Mouse (Mus musculus): ENCODE results near the gene Lbhd2. TPM values are rescaled to one million over a fixed set of nuclear protein-coding genes. Genes with fewer than 3 reads are reported as not detected.

Lbhd2 gene
- total RNA-seq, 1 experiment from 2014 or later, result not detected

GRCm38 (mm10) chr12:111443921-111444831, 37.6 kb downstream of the Lbhd2 start:
- ATAC-seq (ENCODE audit: extremely low read depth, insufficient number of reproducible peaks, low FRiP score, poor library complexity, severe bottlenecking), result no peak

GRCm38 (mm10) chr12:111445161-111445889, 38.7 kb downstream of the Lbhd2 start:
- ATAC-seq (ENCODE audit: extremely low read depth, insufficient number of reproducible peaks, low FRiP score, poor library complexity, severe bottlenecking), result no peak

- no peak for ATAC-seq (ENCODE audit: extremely low read depth, insufficient number of reproducible peaks, low FRiP score, poor library complexity, severe bottlenecking)
These were observed 39.4 kb downstream of the Lbhd2 start for GRCm38 (mm10) chr12:111445890-111446613.

- no peak for ATAC-seq (ENCODE audit: extremely low read depth, insufficient number of reproducible peaks, low FRiP score, poor library complexity, severe bottlenecking)
These were observed 40.1 kb downstream of the Lbhd2 start for GRCm38 (mm10) chr12:111446745-111447144.

GRCm38 (mm10) chr12:111447350-111447749, 40.7 kb downstream of the Lbhd2 start:
- no peak for ATAC-seq (ENCODE audit: extremely low read depth, insufficient number of reproducible peaks, low FRiP score, poor library complexity, severe bottlenecking)

DNA sequence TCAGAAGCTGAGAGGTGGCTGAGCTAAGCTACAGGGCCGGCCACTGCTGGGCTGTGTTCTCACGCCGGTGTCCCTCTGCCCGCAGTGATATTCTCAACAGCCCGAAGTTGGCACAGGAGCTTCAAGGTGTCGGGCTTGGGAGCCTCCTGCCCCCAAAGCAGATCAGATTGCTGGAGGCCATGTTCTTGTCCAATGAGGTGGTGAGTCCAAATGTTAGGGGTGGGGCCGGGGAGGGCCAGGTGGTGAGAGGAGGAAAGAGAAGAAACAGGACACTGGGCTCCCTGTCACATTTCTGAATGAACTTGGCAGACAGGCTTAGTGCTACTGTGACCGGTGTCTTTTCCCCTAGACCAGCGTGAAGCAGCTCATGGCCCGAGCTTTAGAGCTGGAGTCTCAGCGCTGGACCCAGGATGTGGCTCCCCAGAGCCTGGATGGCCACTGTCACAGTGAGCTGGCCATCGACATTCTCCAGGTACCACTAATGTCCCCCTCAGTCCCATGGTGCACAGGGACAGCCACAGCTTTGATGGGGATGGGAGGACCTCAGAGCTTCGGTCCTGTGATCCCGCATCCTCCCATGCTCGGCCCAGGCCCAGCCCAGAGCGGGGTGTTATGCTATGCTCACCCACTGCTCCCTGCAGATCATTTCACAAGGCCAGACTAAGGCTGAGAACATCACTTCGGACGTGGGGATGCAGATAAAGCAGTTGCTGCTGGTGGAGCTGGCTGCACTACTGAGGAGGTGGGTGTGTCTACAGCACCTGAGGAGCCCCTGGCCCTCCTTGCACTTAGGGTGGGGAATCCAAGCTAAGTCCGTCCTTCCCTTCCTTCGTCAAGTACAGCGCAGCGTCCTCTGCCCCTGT, 41.5 kb downstream of the Lbhd2 start:
- ATAC-seq (ENCODE audit: extremely low read depth, insufficient number of reproducible peaks, low FRiP score, poor library complexity, severe bottlenecking), result no peak

GRCm38 (mm10) chr12:111448931-111449705, 42.5 kb downstream of the Lbhd2 start:
- ATAC-seq (ENCODE audit: extremely low read depth, insufficient number of reproducible peaks, low FRiP score, poor library complexity, severe bottlenecking), result no peak

- ATAC-seq (ENCODE audit: extremely low read depth, insufficient number of reproducible peaks, low FRiP score, poor library complexity, severe bottlenecking), result no peak
These were observed 43.8 kb downstream of the Lbhd2 start for GRCm38 (mm10) chr12:111450359-111450758.

DNA sequence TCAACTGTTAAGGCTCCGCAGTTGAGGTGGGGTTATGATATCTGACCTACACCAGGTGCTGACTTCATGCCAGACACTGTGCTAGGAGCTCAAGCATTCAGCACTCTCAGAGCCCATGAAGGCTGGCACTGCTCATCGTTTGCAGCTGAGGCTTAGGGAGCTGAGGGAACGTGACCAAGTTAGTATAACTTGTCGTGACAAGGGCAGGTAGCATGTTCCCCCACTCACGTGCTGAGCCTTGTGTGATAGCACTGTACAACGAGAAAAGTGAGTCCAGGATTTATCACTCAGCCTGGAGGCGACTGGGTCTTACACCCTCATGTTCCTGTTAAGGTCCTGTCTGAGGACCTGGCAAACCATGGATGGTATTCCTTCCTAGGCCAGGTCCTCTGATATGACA, 45.0 kb downstream of the Lbhd2 start:
- ATAC-seq (ENCODE audit: extremely low read depth, insufficient number of reproducible peaks, low FRiP score, poor library complexity, severe bottlenecking), result no peak

GRCm38 (mm10) chr12:111454021-111454420, 47.4 kb downstream of the Lbhd2 start:
- no peak for ATAC-seq (ENCODE audit: extremely low read depth, insufficient number of reproducible peaks, low FRiP score, poor library complexity, severe bottlenecking)

DNA sequence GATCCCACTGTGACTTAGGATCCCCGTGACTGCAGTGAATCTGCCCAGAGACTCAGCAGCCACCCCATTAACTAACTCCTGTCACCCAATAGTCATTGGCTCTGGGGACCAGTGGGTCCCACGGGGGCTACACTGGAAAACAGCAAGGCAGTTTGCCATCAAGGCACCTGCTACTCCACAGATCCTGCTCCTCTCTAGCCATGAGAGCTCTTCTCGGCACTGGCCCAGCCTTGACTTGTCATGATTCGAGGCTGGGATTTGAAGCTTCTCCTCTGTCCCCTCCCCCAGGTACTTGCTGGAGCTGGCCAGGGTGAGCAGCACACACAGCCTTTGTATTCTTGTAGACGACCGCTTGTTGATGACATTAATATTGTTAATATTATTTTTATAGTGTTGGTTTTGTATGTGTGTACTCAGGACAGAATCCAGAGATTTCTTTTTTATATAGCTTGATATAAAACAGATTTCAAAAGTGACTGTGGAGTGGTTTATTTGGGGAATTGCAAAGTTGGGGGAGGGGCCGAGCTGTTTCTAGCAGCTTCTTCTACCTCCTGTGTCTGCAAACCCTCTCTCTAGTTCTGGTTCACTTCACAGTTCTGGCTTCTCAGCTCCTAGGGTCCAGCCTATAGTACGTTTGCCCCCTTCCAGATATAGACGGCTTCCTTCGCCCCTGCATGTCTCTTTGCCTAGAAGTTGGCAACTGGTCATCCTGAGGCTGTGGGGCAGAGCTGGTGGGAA, 48.1 kb downstream of the Lbhd2 start:
- ATAC-seq (ENCODE audit: extremely low read depth, insufficient number of reproducible peaks, low FRiP score, poor library complexity, severe bottlenecking), result no peak

DNA sequence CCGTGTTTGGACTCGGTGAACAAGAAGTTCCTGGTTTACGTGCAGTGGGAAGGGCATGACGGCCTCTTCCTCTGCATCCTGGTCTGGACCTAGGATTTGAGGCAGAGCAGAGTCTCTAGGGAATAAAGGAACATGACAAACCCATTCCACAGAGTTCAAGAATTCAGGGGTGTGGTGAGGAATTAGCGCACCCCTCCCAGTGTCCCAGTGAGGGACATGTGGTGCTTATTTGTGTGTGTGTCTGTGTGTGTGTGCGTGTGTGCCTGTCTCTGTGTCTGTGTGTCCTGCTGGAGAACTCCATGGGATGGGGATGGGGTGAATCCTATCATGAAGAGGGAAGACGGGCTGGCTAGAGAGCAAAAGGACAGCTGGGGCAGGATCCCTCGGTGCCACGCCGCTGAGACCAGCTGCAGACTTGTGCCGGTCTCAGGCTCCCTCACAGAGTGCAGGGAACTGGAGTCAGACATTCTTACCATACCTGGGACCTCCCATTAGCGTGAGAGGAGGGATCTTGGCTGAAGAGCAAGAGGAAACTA, 48.8 kb downstream of the Lbhd2 start:
- ATAC-seq (ENCODE audit: extremely low read depth, insufficient number of reproducible peaks, low FRiP score, poor library complexity, severe bottlenecking), result no peak

DNA sequence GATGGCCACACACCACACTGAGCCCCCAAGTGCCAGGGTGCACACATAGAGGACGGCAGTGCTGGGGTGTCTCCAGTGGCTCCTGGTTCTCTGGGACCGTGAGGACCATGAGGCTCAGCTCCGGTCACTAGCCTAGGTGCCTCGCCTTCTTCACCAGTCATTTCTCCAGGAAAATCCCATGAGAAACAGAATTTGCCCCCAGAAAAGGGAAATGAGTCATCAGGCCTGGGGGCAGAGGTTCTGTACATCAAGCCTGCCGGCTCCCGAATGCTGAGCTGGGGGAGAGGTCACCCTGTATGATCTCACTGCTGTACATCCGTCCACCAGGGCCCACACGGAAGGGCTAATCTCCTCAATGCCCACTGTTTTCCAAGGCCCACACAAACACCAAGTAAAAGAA, 49.3 kb downstream of the Lbhd2 start:
- no peak for ATAC-seq (ENCODE audit: extremely low read depth, insufficient number of reproducible peaks, low FRiP score, poor library complexity, severe bottlenecking)

- no peak for ATAC-seq (ENCODE audit: extremely low read depth, insufficient number of reproducible peaks, low FRiP score, poor library complexity, severe bottlenecking)
These were observed 51.1 kb downstream of the Lbhd2 start for GRCm38 (mm10) chr12:111457742-111458141.
